Mouse (Mus musculus) heart, postnatal 0 days (tissue): ENCODE measurements around the gene Islr2. TPM values are rescaled to one million over a fixed set of nuclear protein-coding genes. Genes with fewer than 3 reads are reported as not detected.

Source experiments
- ATAC-seq: fragments of 200-750 bp; cut with Nextera tagmentation; 2 replicates; pipeline ENCODE4 v1.8.0; 2017; ENCODE audit warnings: low read depth, moderate number of reproducible peaks, moderate library complexity; ENCODE audit not compliant: insufficient read depth
- DNase-seq: peaks from one replicate; pipeline ENCODE4 v3.0.0-alpha.2; 2016; ENCODE audit warnings: low spot score
- H3K27ac ChIP-seq: fragments of 300-500 bp; sonication (generic); 2 replicates; pipeline ENCODE4 v1.5.1; 2014; ENCODE audit warnings: low read depth, mild to moderate bottlenecking
- H3K27me3 ChIP-seq: fragments of 300-500 bp; sonication (generic); 2 replicates; pipeline ENCODE4 v1.6.1; 2014; ENCODE audit warnings: low read length, mixed read lengths; ENCODE audit not compliant: control insufficient read depth, insufficient read depth
- H3K36me3 ChIP-seq: fragments of 300-500 bp; sonication (generic); replicated peaks from 2 replicates; pipeline ENCODE4 v1.6.1; 2014; ENCODE audit warnings: low read length, mixed read lengths; ENCODE audit not compliant: control insufficient read depth, insufficient read depth
- H3K4me1 ChIP-seq: fragments of 300-500 bp; sonication (generic); 2 replicates; pipeline ENCODE4 v1.6.1; 2014; ENCODE audit warnings: antibody characterized with exemption; ENCODE audit not compliant: control insufficient read depth, insufficient read depth
- H3K4me2 ChIP-seq: fragments of 300-500 bp; sonication (generic); 2 replicates; pipeline ENCODE4 v1.6.1; 2014; ENCODE audit warnings: low read depth, mild to moderate bottlenecking, low read length, moderate library complexity
- H3K4me3 ChIP-seq: fragments of 300-500 bp; sonication (generic); 2 replicates; pipeline ENCODE4 v1.5.1; 2014; ENCODE audit warnings: low read depth, low read length
- H3K9ac ChIP-seq: fragments of 300-500 bp; sonication (generic); replicated peaks from 2 replicates; pipeline ENCODE4 v1.6.1; 2014; ENCODE audit warnings: low read depth, low read length, mixed read lengths
- H3K9me3 ChIP-seq: fragments of 300-500 bp; sonication (generic); replicated peaks from 2 replicates; pipeline ENCODE4 v1.6.1; 2016; ENCODE audit warnings: low read length; ENCODE audit not compliant: control insufficient read depth
- CTCF ChIP-seq: IDR thresholded peaks from 2 replicates; pipeline ENCODE4 v1.5.1; 2016; ENCODE audit warnings: antibody characterized with exemption, control low read depth, low read depth
- EP300 ChIP-seq: IDR thresholded peaks from 2 replicates; pipeline ENCODE4 v1.6.1; 2016; ENCODE audit warnings: antibody characterized with exemption, low read depth
- WGBS: fragments of 180-500 bp; shearing (Covaris S2); extraction: QIAGEN DNeasy Blood & Tissue Kit; methylation state at CpG from one replicate; pipeline ENCODE4 v1.1.7; 2014; 5-methylcytosine and 5-hydroxymethylcytosine counted together
- polyA plus RNA-seq: library from polyadenylated mRNA; unstranded; fragments of >200 nt; fragmentation: Nextera tagmentation; extraction: Ambion mirVana; gene quantifications from 2 replicates; pipeline ENCODE4 v1.2.1, GENCODE M21; 2015
- total RNA-seq: library from RNA; depleted of rRNA; stranded (reverse); fragments of >200 nt; gene quantifications from 2 replicates; pipeline ENCODE4 v1.2.3, GENCODE M21; 2014; ENCODE audit warnings: low replicate concordance

Islr2 gene
- total and polyA plus RNA-seq, 2 experiments from 2014 or later = 0.08 to 0.69 TPM

DNA sequence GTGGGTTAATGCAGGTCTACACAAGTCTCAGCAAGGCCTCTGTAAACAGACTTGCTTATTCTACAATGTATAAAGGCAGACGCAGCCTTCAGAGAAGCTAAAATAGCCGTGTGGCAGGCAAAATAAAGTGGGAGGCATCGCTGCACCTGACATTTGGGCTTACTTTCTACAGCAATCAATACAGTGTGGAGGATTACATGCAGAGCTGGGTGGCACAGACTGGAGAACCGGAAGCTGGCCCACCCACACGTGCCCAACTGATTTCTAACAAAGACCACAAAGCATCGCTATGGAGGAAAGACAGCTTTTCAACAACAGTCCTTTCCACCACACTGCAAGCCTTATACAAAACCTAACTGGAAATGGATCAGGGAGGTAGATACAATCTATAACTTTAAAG lies 19.7 kb downstream of the Islr2 start:
- no peak overlapping the region for H3K4me2 ChIP-seq
- no peaks in the 10 kb centered on the region for H3K27me3 ChIP-seq
- H3K27ac ChIP-seq = no peak overlapping the region
- no peaks in the 10 kb centered on the region for H3K9me3 ChIP-seq
- no peak overlapping the region for H3K4me3 ChIP-seq
- H3K4me1 ChIP-seq = no peaks in the 10 kb centered on the region
- no peak for ATAC-seq
- TF ChIP-seq EP300 (no peak), CTCF (no peak)
- no peak for DNase-seq
- no peaks in the 10 kb centered on the region for H3K36me3 ChIP-seq
- no peak overlapping the region for H3K9ac ChIP-seq
- 75% methylated on average over 6 of the region's 6 CpGs for WGBS

DNA sequence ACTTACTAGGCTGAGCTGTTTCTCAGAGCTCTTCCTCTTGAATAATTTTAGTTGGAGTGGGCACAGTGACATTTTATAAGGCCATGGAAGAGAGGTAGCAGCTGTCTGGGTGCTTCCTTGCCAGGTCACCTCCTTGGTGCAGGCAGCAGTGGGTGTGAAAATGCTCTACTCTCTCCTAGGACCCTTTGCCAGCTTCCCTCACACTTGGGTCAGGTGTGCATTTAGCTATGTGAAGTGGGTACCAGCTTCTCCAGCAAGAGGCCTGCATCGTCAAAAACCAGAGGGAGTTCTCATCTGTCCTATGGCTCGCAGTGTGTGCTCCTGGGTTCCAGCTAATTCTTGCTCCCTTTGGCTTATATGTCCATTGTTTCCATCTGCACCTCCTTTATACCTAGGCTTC lies 24.7 kb downstream of the Islr2 start:
- Histone ChIP-seq H3K4me2 (no peak overlapping the region), H3K27me3 (no peaks in the 10 kb centered on the region), H3K4me3 (no peak overlapping the region), H3K4me1 (no peaks in the 10 kb centered on the region), H3K36me3 (no peaks in the 10 kb centered on the region), H3K9ac (no peak overlapping the region), H3K27ac (no peak overlapping the region), H3K9me3 (no peaks in the 10 kb centered on the region)
- WGBS = 84% methylated on average over 2 of the region's 2 CpGs
- TF ChIP-seq CTCF (no peak), EP300 (no peak)
- DNase-seq (no peak), ATAC-seq (no peak)

DNA sequence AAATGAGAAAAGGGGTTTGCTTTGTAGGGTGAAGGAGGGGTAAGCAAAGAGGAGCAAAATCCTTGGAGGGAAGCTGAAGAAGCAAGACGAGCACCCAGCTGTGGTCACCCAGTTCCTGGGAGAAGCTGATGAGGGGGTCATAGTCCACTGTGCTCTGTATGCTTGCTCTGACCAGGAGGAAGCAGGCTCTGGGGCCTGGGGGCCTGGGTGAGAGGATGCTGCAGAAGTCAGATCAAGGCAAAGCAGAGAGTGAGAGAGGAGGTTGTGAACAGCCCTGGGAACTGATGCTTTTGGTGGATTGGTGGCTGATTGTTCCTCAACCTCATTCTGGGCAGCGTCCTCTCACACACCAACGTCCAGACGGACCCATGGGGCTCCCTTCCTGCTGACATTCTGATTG lies 27.0 kb downstream of the Islr2 start:
- TF ChIP-seq EP300 (no peak), CTCF (no peak)
- H3K9ac ChIP-seq = no peak overlapping the region

DNA sequence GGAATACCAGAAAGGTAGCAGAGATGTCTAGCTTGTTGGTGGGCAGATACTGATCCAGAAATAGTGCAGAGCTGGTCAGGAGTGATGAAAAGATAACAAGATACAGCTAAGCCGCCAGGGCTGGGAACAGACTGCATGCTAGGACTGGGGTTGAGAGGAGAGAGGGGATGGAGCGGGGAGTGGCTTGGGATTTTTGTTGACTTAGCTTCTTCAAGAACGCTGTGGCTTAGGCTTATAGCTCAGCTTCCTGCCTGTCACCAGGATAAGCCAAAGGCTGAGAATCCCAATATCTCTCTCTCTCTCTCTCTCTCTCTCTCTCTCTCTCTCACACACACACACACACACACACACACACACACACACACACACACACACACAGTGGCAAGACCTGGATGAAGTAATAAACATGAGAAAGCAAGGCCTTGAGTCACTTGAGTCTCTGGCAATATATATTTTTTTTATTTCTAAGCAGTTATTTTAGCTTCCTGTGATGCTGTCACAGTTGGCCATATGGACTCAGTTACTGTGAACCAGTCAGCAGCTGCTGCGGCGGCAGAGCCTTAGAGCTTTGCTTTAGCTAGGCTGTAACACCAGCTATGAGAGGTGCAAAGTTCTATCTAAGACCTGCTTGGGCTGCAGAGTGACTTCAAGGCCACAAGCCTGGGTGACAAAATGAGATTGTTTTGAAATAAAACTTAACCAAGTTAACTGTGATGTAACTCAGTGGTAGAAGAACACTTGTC lies 28.2 kb downstream of the Islr2 start:
- no peak overlapping the region for H3K27ac ChIP-seq
- no peak overlapping the region for H3K4me2 ChIP-seq
- no peaks in the 10 kb centered on the region for H3K36me3 ChIP-seq
- no peak overlapping the region for H3K4me3 ChIP-seq
- DNase-seq (no peak), ATAC-seq (no peak)
- WGBS = 39% methylated on average over 5 of the region's 5 CpGs
- H3K4me1 ChIP-seq = no peaks in the 10 kb centered on the region
- H3K27me3 ChIP-seq = no peaks in the 10 kb centered on the region
- TF ChIP-seq CTCF = no peak
- TF ChIP-seq EP300 = no peak
- H3K9me3 ChIP-seq = no peaks in the 10 kb centered on the region
- no peak overlapping the region for H3K9ac ChIP-seq

More for the DNA sequence above, 27.0 kb downstream of the Islr2 start:
- Histone ChIP-seq H3K27ac (no peak overlapping the region), H3K4me1 (no peaks in the 10 kb centered on the region), H3K27me3 (no peaks in the 10 kb centered on the region), H3K36me3 (no peaks in the 10 kb centered on the region), H3K4me3 (no peak overlapping the region), H3K9me3 (no peaks in the 10 kb centered on the region), H3K4me2 (no peak overlapping the region)
- WGBS = 69% methylated on average over 4 of the region's 4 CpGs
- DNase-seq (no peak), ATAC-seq (no peak)

DNA sequence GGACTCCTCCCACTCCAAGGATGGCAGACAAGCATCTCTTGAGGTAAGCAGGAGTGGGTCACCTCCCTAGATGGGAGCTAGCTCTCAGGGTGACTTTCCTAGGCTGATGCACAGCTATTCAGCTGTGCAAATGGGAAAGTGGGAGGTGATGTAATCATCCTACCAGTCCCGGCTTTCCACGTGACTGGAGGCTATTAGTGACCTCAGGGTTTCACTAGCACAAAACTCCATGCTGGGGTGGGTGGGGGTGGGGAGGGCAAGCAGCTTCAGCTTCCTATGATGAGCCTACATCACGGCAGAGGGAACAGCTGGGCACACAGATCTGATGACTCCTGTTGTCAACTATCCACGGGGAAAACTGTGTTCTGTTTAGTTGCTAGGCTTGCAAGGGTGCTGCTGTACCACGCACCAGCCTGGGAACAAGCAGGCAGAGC lies 29.3 kb downstream of the Islr2 start:
- ATAC-seq = no peak
- Histone ChIP-seq H3K4me1 (no peaks in the 10 kb centered on the region), H3K9me3 (no peaks in the 10 kb centered on the region), H3K4me3 (no peak overlapping the region), H3K9ac (no peak overlapping the region), H3K4me2 (no peak overlapping the region), H3K27ac (no peak overlapping the region), H3K27me3 (no peaks in the 10 kb centered on the region), H3K36me3 (no peaks in the 10 kb centered on the region)
- no peak for DNase-seq
- TF ChIP-seq EP300 = no peak
- TF ChIP-seq CTCF = no peak
- 34% methylated on average over 5 of the region's 5 CpGs for WGBS

DNA sequence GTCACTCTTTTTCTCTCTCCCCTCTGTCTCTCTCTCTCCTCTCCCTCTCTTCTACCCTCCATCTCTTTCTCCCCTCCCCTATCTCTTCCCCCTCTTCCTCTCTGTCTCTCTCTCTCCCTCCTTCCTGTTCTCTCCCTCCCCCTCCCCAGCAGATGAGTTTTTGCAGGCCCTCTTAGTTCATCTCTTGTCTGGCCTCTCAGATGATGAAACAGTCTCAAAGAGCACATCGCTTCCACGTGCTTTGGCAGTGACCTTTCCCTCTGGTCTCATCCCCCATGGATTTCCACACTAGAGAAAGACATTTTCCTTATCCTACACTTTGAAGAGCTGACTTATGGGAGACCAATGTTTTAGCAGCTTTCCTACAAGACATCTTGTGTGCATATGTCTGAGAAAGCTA lies 31.3 kb downstream of the Islr2 start:
- 55% methylated on average over 2 of the region's 2 CpGs for WGBS
- H3K9ac ChIP-seq = no peak overlapping the region
- no peak overlapping the region for H3K4me3 ChIP-seq
- H3K27me3 ChIP-seq = no peaks in the 10 kb centered on the region
- H3K4me1 ChIP-seq = no peaks in the 10 kb centered on the region
- no peaks in the 10 kb centered on the region for H3K36me3 ChIP-seq
- DNase-seq (no peak), ATAC-seq (no peak)
- no peak overlapping the region for H3K27ac ChIP-seq
- TF ChIP-seq CTCF = no peak
- no peak for TF ChIP-seq EP300
- H3K4me2 ChIP-seq = no peak overlapping the region
- H3K9me3 ChIP-seq = no peaks in the 10 kb centered on the region
